Comparison of ENCODE assay signal across 7 mouse cellular contexts in genomic region chr13:54303071-54303924, GRCm38 (mm10).
DNase-seq lines count a peak whose midpoint lies in the region; TF ChIP-seq lines count a peak whose summit lies in the region.

No protein-coding gene starts in this region.

- H3K4me3 ChIP-seq in cortical plate, adult 2 months (ENCODE audit: insufficient read depth, low read length), result peak overlapping the region; percentile 69
- peak overlapping the region; percentile 75 for H3K4me3 ChIP-seq in small intestine, adult 2 months (ENCODE audit: low read depth, low read length)

- under 1% methylated on average over 54 of the region's 54 CpGs for WGBS in small intestine, adult 2 months

- intact Hi-C loops in gastrocnemius, postnatal 14 days (cut with DNase I; ENCODE audit: low total_unique reads), result no loop called here
- intact Hi-C loops in left cerebral cortex, postnatal 10 days (cut with DNase I), result loop anchor here (5.0 kb wide), 2 partner anchors 46 to 69 kb away; partner anchors contain the start of gene Cplx2

- no peaks in the 10 kb centered on the region for H3K36me3 ChIP-seq in small intestine, adult 2 months (ENCODE audit: control insufficient read depth, insufficient read depth, low read length)

- TF ChIP-seq POLR2A in cortical plate, adult 2 months (IDR thresholded peaks at IDR 0.05; ENCODE audit: extremely low read depth, insufficient read depth, low read length), result peak; percentile 86
- TF ChIP-seq POLR2A in small intestine, adult 2 months (IDR thresholded peaks at IDR 0.05; ENCODE audit: low read depth, low read length), result peak; percentile 68; the same call in 1 of the 2 replicates

- no peak for TF ChIP-seq CTCF in cortical plate, adult 2 months (IDR thresholded peaks at IDR 0.05; ENCODE audit: extremely low read depth, insufficient read depth, low read length)
- no peak for TF ChIP-seq CTCF in small intestine, adult 2 months (IDR thresholded peaks at IDR 0.05; ENCODE audit: extremely low read depth, insufficient read length, insufficient replicate concordance, low read depth, low read length)

- DNase-seq in adrenal gland, adult 18-20 months (ENCODE audit: low spot score in 2 of 2), result peak; percentile 65 to 74
- DNase-seq in gastrocnemius, postnatal 14 days, result peak; percentile 85
- peak; percentile 16 for DNase-seq in induced T-regulatory cell, adult 2 months (ENCODE audit: low read depth)
- peak; percentile 87 for DNase-seq in left cerebral cortex, postnatal 10 days (ENCODE audit: extremely low spot score in 1 of 2, low spot score in 2 of 2)
- DNase-seq in mesoderm, embryonic 11.5 days (ENCODE audit: low read depth, low spot score), result peak; percentile 81

- peak overlapping the region; percentile 99 for H3K27ac ChIP-seq in cortical plate, adult 2 months (ENCODE audit: insufficient read depth, low read length)
- peak overlapping the region; percentile 79 for H3K27ac ChIP-seq in small intestine, adult 2 months (ENCODE audit: insufficient read depth, low read depth, low read length)

- H3K4me1 ChIP-seq in cortical plate, adult 2 months (ENCODE audit: control insufficient read depth, insufficient read depth, low read length), result peaks cover 6% of the 10 kb centered on the region
- no peaks in the 10 kb centered on the region; the same call in 1 of the 2 replicates for H3K4me1 ChIP-seq in small intestine, adult 2 months (ENCODE audit: control insufficient read depth, insufficient read depth, insufficient read length, low read length)

- H3K27me3 ChIP-seq in small intestine, adult 2 months (ENCODE audit: control insufficient read depth, insufficient read depth, low read length), result peaks cover 8% of the 10 kb centered on the region

Comparison
In these comparisons a context has a peak if more than half of its experiments do, and no peak if none do; other contexts are left out.
1. Peak in every context shown above with its lines: DNase-seq, H3K4me3 ChIP-seq and H3K27ac ChIP-seq.
2. DNase-seq: peak in every context shown above with its lines; median percentile 87 in left cerebral cortex, postnatal 10 days; 85 in gastrocnemius, postnatal 14 days; 81 in mesoderm, embryonic 11.5 days; 70 in adrenal gland, adult 18-20 months; 16 in induced T-regulatory cell, adult 2 months.